Mouse (Mus musculus) G1E (cell line): ENCODE measurements around the gene Fbxo44.

Experiments used
- CTCF ChIP-seq: IDR thresholded peaks from 2 replicates; pipeline ENCODE4 v1.5.1; 2012; ENCODE audit warnings: low read depth, low read length, inconsistent platforms, mixed read lengths
- GATA1 ChIP-seq: IDR thresholded peaks from 2 replicates; pipeline ENCODE4 v1.6.1; 2012; ENCODE audit warnings: borderline replicate concordance, low read length, inconsistent platforms, mixed read lengths
- GATA2 ChIP-seq: IDR thresholded peaks from 2 replicates; pipeline ENCODE4 v1.6.1; 2012; ENCODE audit warnings: low read depth, low read length, inconsistent platforms, borderline replicate concordance
- POLR2AphosphoS5 ChIP-seq: IDR thresholded peaks from 2 replicates; pipeline ENCODE4 v1.6.1; 2012; ENCODE audit warnings: low read depth, low read length, inconsistent platforms; ENCODE audit not compliant: insufficient replicate concordance
- TAL1 ChIP-seq: conservative IDR thresholded peaks from 2 replicates; pipeline ENCODE4 v1.6.1; 2012; ENCODE audit warnings: low read depth, low read length, inconsistent platforms, mixed read lengths

DNA sequence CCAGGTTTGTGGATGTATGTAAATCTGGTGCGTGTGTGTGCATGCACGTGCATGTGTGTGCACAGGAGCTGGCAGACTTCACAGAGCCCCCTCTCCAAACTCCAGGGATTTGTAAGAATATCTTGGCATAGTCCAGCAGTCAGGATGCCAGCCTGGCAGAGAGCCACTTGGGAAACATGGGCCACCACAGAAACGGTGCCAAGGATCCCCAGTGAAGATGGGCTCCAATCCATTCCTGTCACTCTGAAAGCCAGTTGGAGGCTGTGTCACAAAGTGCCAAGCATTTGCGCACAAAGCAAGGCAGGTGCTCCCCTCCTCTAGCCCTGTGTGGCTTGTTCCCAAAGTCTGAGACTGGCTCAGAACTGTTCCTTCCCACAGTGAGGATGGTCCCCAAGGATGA, 38.9 kb downstream of the Fbxo44 start:
- no peak for TF ChIP-seq CTCF
- TF ChIP-seq GATA1 = no peak
- no peak for TF ChIP-seq POLR2AphosphoS5
- no peak for TF ChIP-seq TAL1
- TF ChIP-seq GATA2 = no peak
